Mouse (Mus musculus) hematopoietic stem cell, adult 5-6 weeks (primary cell): ENCODE measurements around the gene Ptpro. TPM values are rescaled to one million over a fixed set of nuclear protein-coding genes. Genes with fewer than 3 reads are reported as not detected.
A peak's percentile ranks its signal among the peaks of the same experiment; 100 is the strongest.

Source experiments
- ATAC-seq, 2 experiments: fragments of 125-278 bp in 1 of 2; replicated peaks in 1 of 2; 2 replicates each; pipeline ENCODE4 v1.8.0; 2016 to 2017; ENCODE audit warnings: inconsistent platforms in 2 of 2, mild to moderate bottlenecking in 2 of 2, moderate number of reproducible peaks in 2 of 2, low read depth in 1 of 2, moderate TSS enrichment in 1 of 2; ENCODE audit not compliant: low FRiP score in 2 of 2, poor library complexity in 2 of 2, severe bottlenecking in 2 of 2, insufficient read depth in 1 of 2, low TSS enrichment in 1 of 2
- total RNA-seq: library from RNA; stranded (forward); fragments of 172-1452, 232-1000 nt; gene quantifications from 2 replicates; pipeline ENCODE4 v1.2.3, GENCODE M21; 2017

Gene Ptpro
- 2.8 and 3.1 TPM in 2 replicates for total RNA-seq

GRCm38 (mm10) chr6:137252194-137252886, at the start of gene Ptpro:
Gene Ptpro (plus strand): TSS chr6:137252319.
- 0 out of 4 replicates have a peak, but pooled peaks of 1 of the 2 experiments have one; percentile 25 for ATAC-seq

- no peak for ATAC-seq
Observed at GRCm38 (mm10) chr6:137202661-137203060, 49.5 kb upstream of the Ptpro start.

GRCm38 (mm10) chr6:137205662-137206400, 46.3 kb upstream of the Ptpro start:
- ATAC-seq: peak; percentile 89 to 95

- ATAC-seq: no peak
Observed at GRCm38 (mm10) chr6:137207126-137207525, 45.0 kb upstream of the Ptpro start.

GRCm38 (mm10) chr6:137209992-137210391, 42.1 kb upstream of the Ptpro start:
- ATAC-seq: no peak

- no peak for ATAC-seq
Observed at GRCm38 (mm10) chr6:137210991-137211390, 41.1 kb upstream of the Ptpro start.

- no peak for ATAC-seq
Observed at GRCm38 (mm10) chr6:137211441-137211840, 40.7 kb upstream of the Ptpro start.

- no peak for ATAC-seq
Observed at GRCm38 (mm10) chr6:137217841-137218463, 34.2 kb upstream of the Ptpro start.

- 0 out of 4 replicates have a peak, but pooled peaks of 1 of the 2 experiments have one; percentile 10 for ATAC-seq
Observed at GRCm38 (mm10) chr6:137252887-137253242, 746 bp downstream of the Ptpro start.

- ATAC-seq: no peak
Observed at GRCm38 (mm10) chr6:137253415-137253814, 1.3 kb downstream of the Ptpro start.

- ATAC-seq: no peak
Observed at GRCm38 (mm10) chr6:137261033-137261432, 8.9 kb downstream of the Ptpro start.

- ATAC-seq: no peak
Observed at GRCm38 (mm10) chr6:137262087-137262486, 10.0 kb downstream of the Ptpro start.

GRCm38 (mm10) chr6:137268019-137268418, 15.9 kb downstream of the Ptpro start:
- ATAC-seq: no peak

GRCm38 (mm10) chr6:137268592-137268991, 16.5 kb downstream of the Ptpro start:
- ATAC-seq: no peak

GRCm38 (mm10) chr6:137272513-137272912, 20.4 kb downstream of the Ptpro start:
- ATAC-seq: no peak

- ATAC-seq: no peak
Observed at GRCm38 (mm10) chr6:137277587-137277994, 25.5 kb downstream of the Ptpro start.

GRCm38 (mm10) chr6:137279576-137279975, 27.5 kb downstream of the Ptpro start:
- ATAC-seq: no peak

GRCm38 (mm10) chr6:137281541-137282049, 29.5 kb downstream of the Ptpro start:
- no peak for ATAC-seq
